Mouse (Mus musculus) liver, adult (tissue): ENCODE results near the gene Dhx58.

ENCODE experiments used
- GATA4 ChIP-seq: IDR thresholded peaks from 2 replicates; pipeline ENCODE4 v1.6.1; 2014; ENCODE audit warnings: mild to moderate bottlenecking, low read length; ENCODE audit not compliant: insufficient replicate concordance

Gene Dhx58

DNA sequence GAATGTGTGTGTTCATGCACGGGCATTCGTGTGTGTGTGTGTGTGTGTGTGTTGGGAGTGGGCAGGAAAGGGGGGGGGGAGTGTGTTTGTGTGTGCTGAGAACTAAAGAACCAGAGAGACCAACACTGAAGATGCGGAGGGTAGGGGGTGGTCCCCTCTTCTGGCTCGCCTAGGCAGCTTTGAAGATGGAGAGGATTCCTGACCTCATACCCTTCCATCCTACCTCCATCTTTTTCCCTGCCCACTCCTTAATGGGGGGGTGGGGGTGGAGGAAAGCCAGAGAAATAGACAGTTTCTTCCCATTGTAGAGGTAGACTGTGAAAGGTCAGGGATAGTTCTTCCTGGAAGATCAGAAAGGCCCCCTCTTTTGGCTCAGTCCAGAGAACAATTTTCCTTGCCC lies 9.1 kb upstream of the Dhx58 start:
- TF ChIP-seq GATA4, result no peak

DNA sequence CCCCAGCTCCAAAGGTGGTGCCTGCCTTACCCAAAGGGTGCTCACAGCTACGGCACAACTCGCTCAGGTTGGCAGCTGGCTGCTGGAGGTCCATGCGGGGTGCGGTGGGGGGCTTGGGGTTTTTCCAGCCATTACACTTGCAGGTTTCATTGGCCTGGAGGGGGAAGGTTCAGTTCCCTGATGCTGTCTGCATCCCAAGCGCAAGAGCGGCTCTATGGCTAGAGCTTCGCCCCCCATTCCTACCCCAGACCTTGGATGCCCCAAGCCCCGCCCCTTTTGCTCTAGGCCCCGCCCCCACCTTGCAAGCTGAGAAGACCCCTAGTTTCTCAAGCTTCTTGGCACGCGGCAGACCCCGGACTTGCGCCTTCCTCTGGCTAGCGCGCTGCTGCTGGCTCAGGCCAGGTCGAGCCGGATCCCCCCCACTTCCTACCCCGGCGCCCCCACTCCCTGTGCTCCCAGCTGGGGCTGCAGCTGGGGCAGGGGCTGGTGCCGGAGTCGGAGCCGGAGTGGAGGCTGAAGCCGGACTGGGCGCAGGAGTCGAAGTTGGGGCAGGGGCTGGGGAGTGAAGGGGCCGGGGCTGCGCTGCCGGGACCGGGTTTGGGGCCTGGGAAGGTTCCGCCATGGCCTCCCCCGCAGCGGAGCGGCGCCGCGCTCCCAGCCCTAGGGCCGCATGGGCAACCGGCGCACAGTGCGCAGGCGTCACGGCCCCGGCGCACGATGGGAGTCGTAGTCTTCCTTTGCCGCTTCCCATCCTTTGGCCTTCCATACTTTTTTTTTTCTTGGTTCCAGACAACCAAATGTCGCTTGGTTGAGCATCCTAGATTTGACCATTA lies 7.9 kb upstream of the Dhx58 start, which contains the start of gene Kat2a:
Kat2a (minus strand) TSS at position 683 of the 833 bp plus-strand sequence.
- TF ChIP-seq GATA4, result no peak

DNA sequence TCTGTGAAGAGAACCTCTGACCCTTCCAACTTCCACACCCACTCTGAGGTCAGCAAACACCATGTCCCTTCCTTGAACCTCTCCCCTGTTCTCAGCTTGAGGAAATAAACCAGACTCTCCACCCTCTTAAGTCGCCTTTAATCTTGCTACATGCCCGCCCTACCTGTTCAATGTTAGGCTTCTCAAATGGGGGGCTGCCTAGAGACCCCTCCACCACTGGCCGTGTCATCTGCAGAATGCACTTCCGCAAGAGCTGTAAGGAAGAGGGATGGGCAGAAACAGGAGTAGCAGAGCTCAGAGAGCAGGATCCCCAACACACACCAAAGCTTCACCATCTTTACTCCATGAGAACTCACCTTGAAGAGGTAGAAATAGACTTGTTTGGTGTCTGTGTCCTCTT lies 6.9 kb upstream of the Dhx58 start:
- TF ChIP-seq GATA4, result no peak

DNA sequence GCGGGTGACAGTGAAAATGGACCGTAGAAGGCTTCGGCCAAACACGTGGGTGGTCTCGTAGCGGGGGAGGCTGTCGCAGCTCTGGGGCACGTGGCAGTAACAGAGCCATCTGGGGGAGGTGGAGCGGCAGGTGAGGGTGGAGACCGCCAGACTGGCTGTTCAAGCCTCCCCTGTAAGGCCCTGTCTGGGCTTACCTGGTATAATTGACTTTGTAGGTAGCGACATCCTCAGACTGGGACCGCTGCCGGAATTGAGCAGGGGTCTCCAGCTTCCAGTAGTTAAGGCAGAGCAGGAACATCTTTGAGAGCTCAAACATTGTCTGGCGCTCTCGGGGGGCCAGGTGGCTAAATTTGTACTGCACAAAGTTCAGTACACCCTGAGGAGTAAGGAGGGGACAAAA lies 6.5 kb upstream of the Dhx58 start:
- no peak for TF ChIP-seq GATA4

DNA sequence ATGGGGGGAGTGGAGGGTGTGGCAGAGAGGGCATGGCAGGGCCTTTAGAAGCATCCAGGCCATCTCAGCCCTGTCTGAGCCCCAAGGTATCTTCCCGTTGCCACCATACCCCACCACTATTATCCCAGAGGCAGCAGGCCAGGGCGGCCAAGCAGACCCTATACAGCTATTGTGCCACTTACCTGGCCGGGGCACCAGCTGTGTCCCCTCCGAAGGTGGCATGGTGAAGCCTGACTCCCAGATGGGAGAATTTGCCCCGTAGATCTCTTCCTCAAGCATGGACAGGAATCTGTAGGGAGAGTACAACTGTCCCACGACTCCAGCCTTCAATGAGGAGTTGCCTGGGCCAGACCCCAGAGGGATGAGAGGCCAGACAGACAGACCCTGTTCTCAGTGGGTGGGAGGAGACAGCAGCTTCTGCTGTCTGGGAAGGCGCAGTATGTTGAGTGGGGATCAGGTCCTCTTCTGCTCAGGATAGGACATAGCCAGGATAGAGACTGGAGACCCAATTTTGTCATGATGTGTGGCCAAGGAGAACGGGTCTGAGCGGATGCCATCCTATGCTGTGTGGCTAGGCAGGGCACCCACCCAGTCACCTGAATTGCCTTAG lies 5.2 kb upstream of the Dhx58 start:
- no peak for TF ChIP-seq GATA4

DNA sequence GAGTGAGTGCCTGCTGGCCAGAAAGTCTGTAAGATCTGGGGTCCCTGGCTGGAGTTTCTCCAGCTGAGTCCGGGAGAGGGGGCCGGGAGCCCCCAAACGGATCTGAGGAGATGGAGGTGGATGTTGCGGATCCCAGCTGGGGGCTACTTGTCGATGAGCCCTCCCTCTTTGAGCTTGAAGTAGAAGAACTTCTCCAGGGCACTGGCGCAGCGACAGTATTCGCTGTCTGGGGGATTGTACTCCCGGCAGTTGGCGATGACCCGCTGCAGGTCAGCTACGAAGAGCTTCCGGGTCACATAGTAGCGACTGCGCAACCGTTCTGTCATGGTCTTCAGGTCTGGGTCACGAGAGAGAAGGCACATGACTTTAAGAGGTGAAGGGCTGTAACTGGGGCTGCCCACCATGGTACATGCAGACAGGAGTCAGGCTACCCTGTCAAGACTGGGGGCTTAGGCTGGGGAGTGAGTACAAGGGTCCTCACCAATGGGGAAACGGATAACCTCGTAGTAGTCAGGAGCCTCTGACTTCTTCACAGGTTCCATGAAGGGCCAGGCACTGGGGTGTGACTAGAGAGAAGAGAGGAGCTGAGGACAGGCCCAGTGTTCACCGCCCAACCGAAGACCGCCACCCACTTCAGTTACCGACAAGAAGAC lies 1.1 kb upstream of the Dhx58 start:
- no peak for TF ChIP-seq GATA4

DNA sequence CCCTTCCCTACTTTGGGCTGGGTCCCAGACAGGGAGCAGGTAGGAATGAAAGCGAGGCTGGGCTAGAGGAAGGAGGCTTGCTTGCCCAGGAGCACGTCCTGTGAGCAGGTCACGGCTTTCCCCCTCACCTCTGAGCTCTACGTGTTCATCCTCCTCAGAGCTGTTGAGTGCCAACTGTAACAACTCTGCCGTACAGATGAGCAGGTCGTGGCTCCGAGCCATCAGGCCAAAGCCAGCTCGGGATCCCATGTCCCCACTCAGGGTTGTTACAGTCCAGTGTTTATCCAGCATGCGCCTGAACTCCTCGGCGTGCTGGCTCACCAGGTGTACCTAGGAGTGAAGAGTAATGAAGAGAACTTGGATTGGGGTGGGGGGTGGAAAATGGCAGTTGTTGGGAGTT lies 705 bp downstream of the Dhx58 start:
- no peak for TF ChIP-seq GATA4

DNA sequence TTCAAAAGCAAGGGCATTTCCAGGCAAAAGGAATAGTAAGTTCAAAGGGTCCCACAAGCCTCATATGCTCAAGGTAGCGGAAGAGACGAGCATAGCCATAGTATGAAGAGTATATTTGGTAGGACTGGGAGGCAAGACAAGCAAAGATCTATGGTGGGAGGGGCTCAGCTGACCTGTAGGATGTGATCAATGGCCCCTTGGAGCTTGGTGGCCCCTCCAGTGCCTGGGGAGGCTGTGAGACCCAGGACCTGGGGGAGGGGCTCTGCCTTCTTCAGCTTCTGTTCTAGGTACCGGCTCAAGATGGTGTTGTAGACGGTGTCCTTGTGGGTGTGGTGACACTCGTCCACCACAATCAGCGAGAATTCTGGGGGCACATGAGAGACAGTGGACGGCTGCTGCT lies 1.2 kb downstream of the Dhx58 start:
- no peak for TF ChIP-seq GATA4

DNA sequence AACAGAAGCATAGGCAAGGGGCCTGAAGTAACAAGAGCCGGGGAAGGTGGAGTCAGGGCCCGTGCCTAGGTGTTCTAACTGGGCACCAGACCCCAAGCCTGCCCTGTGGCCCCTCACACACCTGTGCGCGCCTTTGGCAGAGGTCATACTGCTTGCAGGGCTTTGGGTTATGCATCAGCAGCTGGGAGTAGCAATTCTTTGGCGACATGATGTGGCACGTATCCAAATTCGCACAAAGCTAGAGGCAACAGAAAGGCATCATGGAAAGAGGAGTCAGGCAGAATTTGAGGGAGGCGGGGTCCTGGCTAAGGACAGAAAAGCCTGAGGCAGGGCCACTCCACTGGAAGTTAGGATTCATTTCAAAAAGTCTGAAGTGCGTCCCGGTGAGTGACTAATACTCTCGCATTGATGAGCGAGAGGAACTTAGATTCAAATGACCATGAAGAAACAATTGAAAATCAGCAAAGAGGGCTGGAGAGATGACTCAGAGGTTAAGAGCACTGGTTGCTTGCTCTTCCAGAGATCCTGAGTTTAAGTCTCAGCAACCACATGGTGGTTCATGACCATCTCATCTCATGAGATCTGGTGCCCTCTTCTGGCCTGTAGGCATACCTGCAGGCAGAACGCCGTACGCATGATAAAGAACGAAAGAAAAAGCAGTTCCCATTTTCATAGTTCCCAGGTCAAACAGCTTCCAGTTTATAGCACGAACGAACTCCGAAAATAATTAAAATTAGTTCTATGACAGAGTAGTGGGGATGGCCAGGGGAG lies 1.8 kb downstream of the Dhx58 start:
- no peak for TF ChIP-seq GATA4

DNA sequence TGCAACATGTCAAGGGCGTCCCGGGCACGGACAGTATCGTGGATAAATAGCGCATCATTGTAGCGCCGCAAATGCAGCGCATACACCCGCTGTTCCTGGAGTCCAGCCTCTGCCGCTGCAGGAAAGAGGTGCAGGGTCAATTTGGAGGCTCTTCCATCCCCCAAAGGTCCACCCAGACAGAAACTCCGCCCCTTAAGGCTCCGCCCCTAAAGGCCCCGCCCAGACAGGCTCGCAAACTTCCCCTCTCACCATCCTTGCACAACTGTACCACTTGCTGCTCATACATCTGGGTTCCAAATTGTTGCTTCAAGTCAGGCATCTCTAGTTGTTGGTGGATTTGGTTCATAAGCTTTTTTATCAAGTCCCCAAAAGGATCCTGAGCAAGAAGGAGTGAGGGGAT lies 2.8 kb downstream of the Dhx58 start:
- TF ChIP-seq GATA4, result no peak

DNA sequence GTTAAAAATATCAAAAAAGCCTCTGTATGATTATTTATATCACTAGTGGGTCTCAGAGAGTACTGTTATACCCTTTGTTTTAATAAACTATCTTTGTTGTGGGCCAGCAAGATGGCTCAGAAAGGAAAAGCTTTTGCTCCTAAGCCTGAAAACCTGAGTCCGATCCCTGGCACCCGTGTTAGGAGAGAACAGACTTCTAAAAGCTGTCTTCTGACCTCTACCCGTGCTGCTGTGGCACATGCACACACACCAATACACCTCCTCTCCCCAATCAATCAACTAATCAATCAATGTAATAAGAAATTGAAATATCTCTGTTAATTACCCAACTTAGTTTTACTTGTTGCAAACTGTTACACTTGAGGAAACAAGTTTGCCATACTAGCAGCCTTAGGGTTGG lies 3.4 kb downstream of the Dhx58 start:
- no peak for TF ChIP-seq GATA4

DNA sequence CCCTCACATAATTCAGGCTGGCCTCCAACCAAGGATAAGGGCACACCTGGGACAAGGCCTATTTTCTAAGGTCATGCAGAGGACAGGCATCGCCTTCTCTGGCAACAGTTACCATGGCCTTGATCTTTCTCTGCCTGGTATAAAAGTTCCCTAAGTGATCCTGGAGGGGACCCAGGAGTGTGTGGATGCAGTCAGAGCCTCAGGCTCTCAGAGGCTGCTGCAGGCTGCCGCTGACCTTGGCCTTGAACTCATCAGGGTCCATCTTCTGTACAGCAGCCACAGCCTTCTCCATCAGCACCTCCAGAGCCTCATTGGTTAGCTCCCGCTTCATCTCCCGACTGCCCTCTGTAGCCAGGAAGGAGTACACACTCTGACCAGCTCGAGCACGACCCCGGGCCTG lies 6.2 kb downstream of the Dhx58 start:
- TF ChIP-seq GATA4, result no peak

DNA sequence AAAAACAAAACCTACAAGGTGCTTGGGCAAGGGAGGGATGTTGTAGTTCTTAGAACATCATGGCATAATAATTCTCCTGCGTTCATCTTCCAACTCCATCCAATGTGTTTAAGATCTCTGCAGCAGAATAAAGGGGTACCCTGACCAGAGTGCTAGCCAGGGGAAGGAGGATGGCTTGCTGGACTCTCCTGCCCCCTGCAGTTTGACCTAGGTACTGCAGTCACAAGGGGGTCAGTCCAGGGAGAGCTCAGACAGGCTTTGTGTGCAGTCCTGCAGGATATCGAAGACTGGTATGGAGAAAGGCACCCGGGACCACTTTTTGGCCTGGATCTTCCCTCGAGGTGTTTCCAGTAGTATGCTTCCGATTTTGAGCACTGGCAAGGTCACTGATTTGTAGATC lies 9.1 kb downstream of the Dhx58 start:
- TF ChIP-seq GATA4, result no peak

DNA sequence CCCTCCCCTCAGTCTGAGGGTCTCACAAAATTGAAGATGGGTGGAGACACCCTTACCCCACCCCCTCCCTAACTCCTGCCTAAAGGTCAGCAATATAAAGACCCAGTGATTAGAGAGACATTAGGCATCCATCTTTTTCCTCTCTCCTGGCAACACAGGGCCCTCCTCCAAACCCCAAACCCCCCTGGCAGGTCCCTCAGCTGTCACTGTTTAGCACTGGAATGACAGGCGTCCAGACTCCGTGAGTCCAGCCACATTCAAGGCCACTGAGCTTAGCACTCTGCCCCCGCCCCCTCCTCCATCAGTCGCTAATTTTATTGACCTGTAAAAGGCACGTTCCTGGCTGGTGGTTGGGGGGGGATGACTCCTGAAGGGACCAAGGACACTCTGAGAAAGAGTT lies 10.9 kb downstream of the Dhx58 start:
- TF ChIP-seq GATA4, result no peak

DNA sequence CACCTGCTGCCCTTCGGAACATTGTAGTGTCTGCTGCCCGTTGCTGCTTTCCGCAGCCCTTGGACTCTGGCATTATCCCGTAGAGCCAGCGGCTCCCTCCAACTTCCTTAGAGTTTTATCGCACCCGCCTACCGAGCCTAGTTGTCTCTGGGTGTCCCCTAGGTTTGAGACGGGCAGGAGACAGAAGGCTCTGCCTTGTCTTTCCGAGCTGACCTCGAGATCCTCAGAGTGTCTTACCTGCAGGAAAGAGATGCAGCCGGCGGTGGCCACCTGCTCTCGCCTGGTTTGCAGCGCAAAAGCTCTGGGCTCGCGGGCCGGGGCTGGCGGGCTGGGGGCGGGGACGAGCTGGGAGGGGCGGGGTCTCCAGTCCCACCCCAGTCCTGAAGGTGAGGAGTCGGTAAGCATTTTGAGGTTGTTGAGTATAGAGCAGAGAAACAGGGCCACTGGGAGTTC lies 11.9 kb downstream of the Dhx58 start, which contains the start of gene Zfp385c:
Zfp385c (minus strand) TSS at position 292 of the 453 bp plus-strand sequence.
- TF ChIP-seq GATA4, result no peak
